ENCODE assay signal across 15 mouse cellular contexts in the genomic region with DNA sequence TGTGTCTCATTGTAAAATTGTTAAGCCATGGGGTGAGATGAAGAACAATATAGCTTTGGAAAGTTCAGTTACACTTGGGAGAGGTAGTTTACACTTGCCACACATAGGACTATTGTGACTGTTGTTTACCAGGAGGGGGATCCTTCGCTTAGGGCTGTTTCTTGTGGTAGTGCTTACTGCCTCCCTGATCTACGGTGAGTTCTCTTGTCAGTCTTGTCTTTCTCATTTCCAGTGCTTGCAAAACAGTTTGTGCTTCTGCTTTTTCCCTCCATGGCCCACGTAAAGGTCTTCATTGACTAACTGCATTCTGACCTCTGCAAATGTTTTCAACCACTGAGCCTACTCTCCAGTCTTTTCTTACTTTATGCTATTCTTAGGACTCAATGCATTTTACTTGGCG. TPM values are rescaled to one million over a fixed set of nuclear protein-coding genes. Genes with fewer than 3 reads are reported as not detected.
"Had no signal": no experiment of that assay in that cellular context is flagged by ENCODE, and none has a peak within 500 bp of the region (broad histone marks: within the 10 kb centered on the region; RNA-seq: fewer than 3 reads in every experiment).

No protein-coding gene starts in this region.

- ATAC-seq: inflammation-experienced regulatory T-cells, adult 6 months; intestine, postnatal 0 days; lung, postnatal 0 days; midbrain, embryonic 16.5 days had no signal

- H3K9ac ChIP-seq: limb, embryonic 12.5 days; neural tube, embryonic 15.5 days had no signal

- DNase-seq: kidney, adult 8-10 months; kidney, postnatal 36 days; layer of hippocampus, adult 9-11 months; lung, adult 2 months; thymus, postnatal 25 days had no signal

- H3K4me1 ChIP-seq: limb, embryonic 12.5 days; neural tube, embryonic 15.5 days had no signal

- H3K4me3 ChIP-seq: limb, embryonic 12.5 days; midbrain, embryonic 10.5 days; neural tube, embryonic 15.5 days had no signal

- H3K9me3 ChIP-seq: limb, embryonic 12.5 days; midbrain, embryonic 10.5 days; neural tube, embryonic 15.5 days had no signal

- H3K27me3 ChIP-seq: limb, embryonic 12.5 days; neural tube, embryonic 15.5 days had no signal

- H3K27ac ChIP-seq: limb, embryonic 12.5 days; midbrain, embryonic 10.5 days; neural tube, embryonic 15.5 days; stomach, postnatal 0 days had no signal

- H3K4me2 ChIP-seq: limb, embryonic 12.5 days; neural tube, embryonic 15.5 days had no signal

RNA-seq across cellular contexts. Expression of a gene that starts 2.9 kb away (rescaled TPM):
- polyA plus RNA-seq: inflammation-experienced regulatory T-cells, adult 6 months; intestine, postnatal 0 days; kidney, embryonic 16.5 days; limb, embryonic 12.5 days; liver, adult 2 months; midbrain, embryonic 10.5 days had no signal
